Mouse (Mus musculus) testis, postnatal 14 days (tissue): ENCODE measurements around the gene Ccdc115.
"Not testable (repeated sequence)": the region's sequence is repeated elsewhere in the genome, so short reads cannot be mapped to it uniquely, and the experiment has no call there.

Source experiments
- DNase-seq: peaks from one replicate; pipeline ENCODE4 v3.0.0; 2021; ENCODE audit warnings: low spot score

The Ccdc115 gene

DNA sequence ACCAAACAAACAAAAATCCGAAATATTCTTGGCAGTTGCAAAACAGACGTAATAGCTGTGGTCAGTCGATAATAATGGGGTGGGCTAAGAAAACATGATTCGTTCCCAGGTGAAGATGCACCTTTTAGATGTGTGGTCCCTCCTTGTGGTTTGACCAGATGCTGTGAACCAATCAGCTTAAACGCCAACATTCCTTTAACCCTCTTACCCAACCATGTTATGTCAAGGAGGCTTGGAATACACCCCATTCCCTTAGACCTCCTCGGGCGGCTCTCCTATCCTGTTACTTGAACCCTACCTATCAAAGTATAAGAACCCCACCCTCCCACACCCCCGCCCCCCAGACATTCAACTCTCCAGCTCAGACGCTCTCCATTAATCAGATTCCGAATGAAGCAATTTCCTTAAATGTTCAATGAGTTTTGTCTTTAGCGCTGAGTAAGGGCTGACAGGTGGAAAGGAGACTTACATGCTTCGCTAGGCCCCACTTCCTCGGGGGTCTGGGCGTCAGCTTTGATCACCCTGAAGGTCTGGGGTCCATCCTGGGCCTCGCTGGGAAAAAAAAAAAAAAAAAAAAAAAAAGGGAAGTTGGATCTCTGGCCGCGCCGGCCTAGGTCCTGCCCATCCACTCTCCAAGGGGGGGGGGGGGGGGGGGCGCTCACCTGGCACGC lies 956 bp downstream of the Ccdc115 start:
- DNase-seq: no peak

- DNase-seq: not testable (repeated sequence)
These were observed 2.1 kb downstream of the Ccdc115 start for GRCm38 (mm10) chr1:34437366-34437765.

GRCm38 (mm10) chr1:34436374-34436773 lies 3.1 kb downstream of the Ccdc115 start:
- no peak for DNase-seq

GRCm38 (mm10) chr1:34435371-34436120 lies 3.9 kb downstream of the Ccdc115 start:
- no peak for DNase-seq

- DNase-seq: peak; percentile 76
These were observed 4.8 kb downstream of the Ccdc115 start for GRCm38 (mm10) chr1:34434660-34435160.

DNA sequence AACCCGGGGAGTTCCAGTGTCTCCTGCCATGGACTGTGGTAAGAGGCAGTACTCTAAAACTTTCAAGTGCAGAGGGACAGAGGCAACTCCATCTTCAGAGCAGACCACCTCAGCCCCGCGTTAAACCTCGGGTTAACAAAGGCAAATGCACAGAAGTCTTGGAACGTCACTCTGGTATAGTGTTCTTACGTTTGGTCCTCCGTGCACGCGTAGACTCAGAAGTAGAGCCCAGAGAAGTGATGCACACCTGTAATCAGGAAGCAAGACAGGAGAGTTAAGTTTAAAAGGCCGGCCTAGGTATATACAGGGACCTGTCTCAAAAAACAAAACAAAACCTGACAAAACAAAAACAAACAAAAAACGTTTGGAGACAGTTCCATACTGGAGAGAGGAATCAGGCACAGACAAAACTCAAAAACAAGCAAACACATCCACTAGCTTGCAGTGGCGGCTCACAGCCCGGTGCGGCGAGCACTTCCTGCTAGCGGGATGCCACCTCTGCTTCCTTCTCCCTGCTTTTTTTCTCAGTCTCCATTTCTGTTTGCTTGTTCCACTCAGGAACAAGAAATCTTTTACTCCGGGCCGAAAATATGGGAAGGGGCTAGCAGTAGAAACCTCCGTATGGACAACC lies 5.5 kb downstream of the Ccdc115 start:
- DNase-seq: no peak

DNA sequence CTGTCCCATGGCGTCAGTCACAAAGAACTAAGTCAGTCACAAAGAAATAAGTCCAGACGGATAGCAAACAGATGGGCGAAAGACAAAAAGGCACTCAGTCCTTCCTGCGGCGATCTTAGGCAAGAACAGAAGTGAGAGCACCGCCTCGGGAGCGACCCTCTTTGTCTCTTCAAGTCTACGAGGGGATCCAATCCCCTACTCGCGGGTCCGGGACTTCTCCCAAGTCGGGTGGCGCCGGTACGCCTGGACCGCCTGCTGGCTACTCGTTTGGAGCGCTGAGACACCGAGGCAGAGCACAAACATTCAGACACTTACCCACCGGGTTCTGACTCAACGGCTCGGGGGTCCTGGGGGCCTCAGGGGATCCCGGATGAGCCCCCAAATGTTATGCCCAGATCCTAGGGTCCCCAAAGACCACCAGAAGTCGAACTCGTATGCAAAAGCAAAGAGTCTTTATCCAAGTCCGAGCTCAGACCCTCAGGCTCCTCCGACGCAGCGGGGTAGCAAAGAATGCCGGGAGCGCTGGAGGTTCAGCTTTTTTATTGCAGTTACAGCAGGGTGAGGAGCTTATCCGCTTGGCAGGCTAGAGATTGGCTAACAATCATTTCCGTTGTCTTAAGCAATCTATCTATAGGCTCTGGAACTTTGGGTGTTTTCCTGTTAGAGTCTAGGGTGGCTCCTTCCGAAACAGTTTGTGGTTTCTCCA lies 6.5 kb downstream of the Ccdc115 start:
- no peak for DNase-seq

GRCm38 (mm10) chr1:34432411-34432775 lies 7.1 kb downstream of the Ccdc115 start:
- no peak for DNase-seq

DNA sequence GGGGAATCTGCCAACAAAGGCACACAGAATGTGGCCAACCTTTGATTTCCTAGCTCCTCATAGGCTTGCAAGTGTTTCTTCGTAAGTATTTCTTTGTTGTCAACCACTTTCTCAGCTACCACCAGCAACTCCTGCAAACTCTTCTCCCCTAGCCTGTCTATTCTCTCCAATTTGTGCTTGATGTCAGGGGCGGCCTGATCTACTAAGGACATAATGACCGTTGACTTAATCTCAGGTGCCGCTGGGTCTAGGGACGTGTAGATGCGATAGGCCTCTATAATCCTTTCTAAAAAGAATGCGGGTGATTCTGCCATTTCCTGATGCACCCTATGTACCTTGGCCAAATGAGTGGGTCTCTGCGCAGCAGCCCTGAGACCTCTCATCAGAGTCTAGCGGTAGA lies 8.0 kb downstream of the Ccdc115 start:
- no peak for DNase-seq

DNA sequence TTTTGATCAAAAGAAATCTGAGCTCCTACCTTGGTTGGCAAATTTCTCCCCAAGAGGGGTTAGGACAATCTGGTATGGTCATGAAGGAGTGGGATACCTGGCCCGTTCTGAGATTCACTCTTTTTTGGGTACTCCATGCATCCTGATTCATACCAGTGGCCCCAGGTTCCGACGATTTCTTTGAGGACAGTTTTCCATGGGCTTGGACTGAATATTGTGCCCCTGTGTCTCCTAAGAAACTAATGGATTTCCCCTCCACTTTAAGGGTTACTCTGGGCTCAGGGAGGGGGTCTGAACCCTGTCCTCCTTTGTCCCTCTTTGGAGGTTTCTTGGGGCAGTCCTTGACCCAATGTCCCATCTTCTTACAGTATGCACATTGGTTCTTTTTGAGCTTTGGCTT lies 8.5 kb downstream of the Ccdc115 start:
- DNase-seq: no peak

- DNase-seq: no peak
These were observed 10.2 kb downstream of the Ccdc115 start for GRCm38 (mm10) chr1:34429281-34429680.

- no peak for DNase-seq
These were observed 11.0 kb downstream of the Ccdc115 start for GRCm38 (mm10) chr1:34428466-34428865.

- DNase-seq: no peak
These were observed 40.1 kb downstream of the Ccdc115 start for GRCm38 (mm10) chr1:34399182-34399953.

GRCm38 (mm10) chr1:34396321-34396720 lies 43.2 kb downstream of the Ccdc115 start:
- no peak for DNase-seq

GRCm38 (mm10) chr1:34389234-34389891 lies 50.1 kb downstream of the Ccdc115 start:
- no peak for DNase-seq

GRCm38 (mm10) chr1:34388849-34389233 lies 50.6 kb downstream of the Ccdc115 start:
- no peak for DNase-seq

DNA sequence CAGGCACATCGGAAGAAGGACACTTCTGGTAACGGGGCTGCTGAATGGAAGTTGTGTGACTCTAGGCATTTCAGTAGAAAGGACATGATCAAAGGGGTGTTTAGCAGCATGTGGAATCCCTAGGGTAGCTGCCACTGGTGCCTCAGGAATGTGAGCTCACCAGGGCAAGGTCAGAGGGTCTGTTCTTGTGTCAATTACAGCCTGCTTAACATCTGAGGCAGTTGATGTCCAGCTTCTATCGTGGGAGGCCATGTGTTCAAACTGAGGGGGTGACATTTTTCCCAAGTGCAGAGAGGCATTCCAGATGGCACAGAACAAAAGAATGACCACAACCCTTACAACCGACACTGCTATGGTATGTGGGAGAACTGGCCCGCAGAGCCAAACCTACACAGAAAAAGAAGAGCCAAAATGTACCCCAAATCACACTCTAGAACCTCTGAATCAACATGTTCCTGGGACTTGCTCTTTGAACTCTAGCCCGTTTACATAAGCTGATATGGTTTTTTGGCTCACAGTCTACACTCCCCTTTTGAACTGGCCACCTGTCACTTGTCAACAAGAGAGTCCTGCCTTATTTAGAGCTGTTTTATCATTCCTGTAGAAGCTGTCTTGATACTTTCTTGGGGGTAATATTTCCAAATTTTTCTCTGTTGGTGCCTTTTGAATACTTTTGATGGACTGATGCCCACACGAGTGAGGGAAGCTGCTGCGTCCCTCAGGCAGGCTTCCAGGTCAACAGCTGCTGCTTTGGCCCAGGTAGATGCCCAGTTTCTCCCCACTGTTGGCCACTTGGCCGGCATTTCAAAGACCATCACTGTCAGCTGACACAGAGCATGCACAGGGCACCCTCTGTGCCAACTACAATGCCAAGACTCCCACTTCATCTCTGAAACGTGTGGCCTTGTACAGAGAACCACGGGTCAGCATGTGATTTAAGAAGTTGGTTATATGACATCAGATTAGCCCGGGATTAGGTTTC lies 51.8 kb downstream of the Ccdc115 start:
- no peak for DNase-seq
